ENCODE assay signal across 10 mouse cellular contexts in genomic region chr11:86950491-86950890, GRCm38 (mm10). TPM values are rescaled to one million over a fixed set of nuclear protein-coding genes. Genes with fewer than 3 reads are reported as not detected.
DNase-seq lines count a peak whose midpoint lies in the region; ATAC-seq lines count a peak whose summit lies in the region.
"Had no signal": no experiment of that assay in that cellular context is flagged by ENCODE, and none has a peak within 500 bp of the region (broad histone marks: within the 10 kb centered on the region; RNA-seq: fewer than 3 reads in every experiment).

No protein-coding gene starts in this region.

- peak overlapping the region; percentile 55; the same call in 1 of the 2 replicates for H3K27ac ChIP-seq in hindbrain, embryonic 13.5 days
- H3K27ac ChIP-seq in hindbrain, embryonic 12.5 days, result no peak overlapping the region
- peak overlapping the region; percentile 58; the same call in 1 of the 2 replicates for H3K27ac ChIP-seq in hindbrain, embryonic 15.5 days (replicated peaks)

- no peak overlapping the region for H3K4me3 ChIP-seq in hindbrain, embryonic 13.5 days
- no peak overlapping the region for H3K4me3 ChIP-seq in hindbrain, embryonic 12.5 days
- H3K4me3 ChIP-seq in hindbrain, embryonic 15.5 days, result no peak overlapping the region
- H3K4me3 ChIP-seq: megakaryocyte, embryonic 14.5 days had no signal

- H3K9me3 ChIP-seq in hindbrain, embryonic 13.5 days, result no peaks in the 10 kb centered on the region
- no peaks in the 10 kb centered on the region for H3K9me3 ChIP-seq in hindbrain, embryonic 12.5 days (replicated peaks)
- no peaks in the 10 kb centered on the region for H3K9me3 ChIP-seq in hindbrain, embryonic 15.5 days
- H3K9me3 ChIP-seq: megakaryocyte, embryonic 14.5 days had no signal

- peak; percentile 20 for DNase-seq in urinary bladder, postnatal 14 days (ENCODE audit: low spot score)
- DNase-seq in urinary bladder, postnatal 36 days (ENCODE audit: low spot score in 2 of 2), result no peak
- DNase-seq in thymus, postnatal 25 days, result no peak
- no peak for DNase-seq in yolk sac, embryonic 10.5 days (ENCODE audit: low spot score)
- no peak for DNase-seq in cerebellum, adult 18-20 months

- no peaks in the 10 kb centered on the region for H3K36me3 ChIP-seq in hindbrain, embryonic 13.5 days
- H3K36me3 ChIP-seq in hindbrain, embryonic 12.5 days, result no peaks in the 10 kb centered on the region
- no peaks in the 10 kb centered on the region for H3K36me3 ChIP-seq in hindbrain, embryonic 15.5 days

- no peak overlapping the region for H3K9ac ChIP-seq in hindbrain, embryonic 13.5 days
- no peak overlapping the region for H3K9ac ChIP-seq in hindbrain, embryonic 12.5 days
- no peak overlapping the region for H3K9ac ChIP-seq in hindbrain, embryonic 15.5 days

- no peak for ATAC-seq in hindbrain, embryonic 13.5 days (ENCODE audit: low FRiP score)
- no peak for ATAC-seq in hindbrain, embryonic 12.5 days (ENCODE audit: low FRiP score)
- no peak for ATAC-seq in hindbrain, embryonic 15.5 days (ENCODE audit: low FRiP score, low read depth)
- ATAC-seq: CD4-positive, CD25-positive, alpha-beta regulatory T cell, adult 4 months had no signal

- peaks cover 30% of the 10 kb centered on the region for H3K4me1 ChIP-seq in hindbrain, embryonic 13.5 days (replicated peaks)
- peaks cover 18% of the 10 kb centered on the region for H3K4me1 ChIP-seq in hindbrain, embryonic 12.5 days
- peaks cover 16% of the 10 kb centered on the region for H3K4me1 ChIP-seq in hindbrain, embryonic 15.5 days (replicated peaks)
- H3K4me1 ChIP-seq: megakaryocyte, embryonic 14.5 days had no signal

- 77% methylated on average over 3 of the region's 3 CpGs for WGBS in hindbrain, embryonic 13.5 days
- WGBS in hindbrain, embryonic 12.5 days, result 74% methylated on average over 3 of the region's 3 CpGs
- WGBS in hindbrain, embryonic 15.5 days, result 77% methylated on average over 3 of the region's 3 CpGs

- no peaks in the 10 kb centered on the region for H3K27me3 ChIP-seq in hindbrain, embryonic 13.5 days
- H3K27me3 ChIP-seq in hindbrain, embryonic 12.5 days, result no peaks in the 10 kb centered on the region
- no peaks in the 10 kb centered on the region for H3K27me3 ChIP-seq in hindbrain, embryonic 15.5 days

- no peak overlapping the region for H3K4me2 ChIP-seq in hindbrain, embryonic 13.5 days
- no peak overlapping the region for H3K4me2 ChIP-seq in hindbrain, embryonic 12.5 days (replicated peaks)
- H3K4me2 ChIP-seq in hindbrain, embryonic 15.5 days, result no peak overlapping the region

RNA-seq across cellular contexts. Expression of gene Ypel2, which starts 43.0 kb away (rescaled TPM):
- polyA plus RNA-seq in hindbrain, embryonic 13.5 days (2015; fragmentation: Nextera tagmentation; extraction: Ambion mirVana), result 4.7 and 5.0 TPM in 2 replicates
- polyA plus RNA-seq in hindbrain, embryonic 12.5 days (2016; fragmentation: Nextera tagmentation; extraction: Ambion mirVana), result 9.6 TPM in 2 replicates
- 4.2 and 5.1 TPM in 2 replicates for polyA plus RNA-seq in hindbrain, embryonic 15.5 days (2015; fragmentation: Nextera tagmentation; extraction: Ambion mirVana)
